9 mouse cellular contexts compared by ENCODE assay signal in the genomic region with DNA sequence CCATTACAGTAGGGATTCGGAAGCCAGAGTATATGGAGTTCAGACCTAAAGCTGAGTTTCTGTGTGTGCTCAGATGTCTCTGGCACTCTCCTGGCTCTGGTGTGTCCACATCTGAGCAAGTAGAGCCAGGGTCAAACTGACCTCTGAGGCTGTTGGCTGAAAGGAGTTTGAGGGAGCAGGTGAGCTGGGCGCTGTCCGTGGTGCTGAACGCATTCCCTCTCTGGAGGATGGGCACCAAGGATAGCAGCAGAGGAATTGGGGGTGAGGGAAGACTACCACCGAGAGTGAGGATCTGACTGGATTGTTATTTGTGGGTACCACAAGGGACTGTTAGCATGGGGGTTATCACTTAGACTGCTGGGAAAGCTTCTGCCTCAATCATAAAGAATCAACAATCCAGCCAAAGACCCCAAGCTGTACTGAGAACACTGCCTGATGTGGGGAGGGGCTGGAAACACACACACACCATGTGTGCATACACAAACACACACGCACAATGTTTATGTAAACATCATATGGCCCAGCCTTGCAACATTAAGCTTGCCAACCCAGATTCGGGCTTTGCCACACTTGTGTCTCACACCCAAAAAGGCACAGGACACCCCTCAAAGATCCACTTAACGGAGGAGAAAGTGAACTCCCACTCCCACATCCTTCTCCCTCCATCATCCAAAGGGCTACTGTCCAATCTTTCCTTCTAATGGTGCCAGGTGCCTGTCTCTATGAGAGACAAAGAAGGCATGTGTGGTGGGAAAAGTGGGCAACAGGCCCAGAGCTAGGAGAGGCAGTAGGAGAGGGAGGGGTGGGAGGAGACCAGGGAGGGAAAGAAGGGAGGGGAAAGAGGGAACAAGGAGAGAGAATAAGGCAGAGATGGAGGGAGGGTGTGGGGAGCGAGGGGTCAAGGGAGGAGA. TPM values are rescaled to one million over a fixed set of nuclear protein-coding genes. Genes with fewer than 3 reads are reported as not detected.
A peak's percentile ranks its signal among the peaks of the same experiment; 100 is the strongest.
DNase-seq lines count a peak whose midpoint lies in the region; ATAC-seq and TF ChIP-seq lines count a peak whose summit lies in the region.
"Had no signal": no experiment of that assay in that cellular context is flagged by ENCODE, and none has a peak within 500 bp of the region (broad histone marks: within the 10 kb centered on the region; RNA-seq: fewer than 3 reads in every experiment).

No protein-coding gene starts in this region.

- TF ChIP-seq POLR2A in CH12.LX (IDR thresholded peaks at IDR 0.05; ENCODE audit: low read depth, low read length) = no peak

- no peaks in the 10 kb centered on the region for H3K4me1 ChIP-seq in CH12.LX (ENCODE audit: control insufficient read depth in 1 of 2, insufficient read depth in 2 of 2)
- H3K4me1 ChIP-seq in liver, postnatal 0 days (ENCODE audit: insufficient read depth) = no peaks in the 10 kb centered on the region

- no peaks in the 10 kb centered on the region for H3K9me3 ChIP-seq in CH12.LX (replicated peaks; ENCODE audit: low read length)
- H3K9me3 ChIP-seq in liver, postnatal 0 days (ENCODE audit: low read length) = no peaks in the 10 kb centered on the region

- in situ Hi-C loops in CH12.LX (cut with MboI; ENCODE audit: low pct_ligation_motif_present, low pct_unique_long_range_greater_than_20kb, low sequenced_read_pairs) = no loop called here

- H3K4me3 ChIP-seq in CH12.LX (replicated peaks in 1 of 3; ENCODE audit: low read depth in 2 of 3, low read length in 2 of 3, poor library complexity in 1 of 3) = no peak overlapping the region
- no peak overlapping the region for H3K4me3 ChIP-seq in liver, postnatal 0 days (ENCODE audit: low read depth, low read length)

- TF ChIP-seq RAD21 in CH12.LX (IDR thresholded peaks at IDR 0.05; ENCODE audit: low read depth, low read length) = no peak

- dilution Hi-C loops in CH12.LX (cut with MboI; ENCODE audit: extremely low pct_ligation_motif_present, extremely low pct_unique_long_range_greater_than_20kb, low sequenced_read_pairs) = no loop called here

- H3K36me3 ChIP-seq in CH12.LX (replicated peaks in 1 of 2; ENCODE audit: control insufficient read depth in 1 of 2, insufficient read depth in 1 of 2, low read length in 1 of 2) = no peaks in the 10 kb centered on the region
- no peaks in the 10 kb centered on the region for H3K36me3 ChIP-seq in liver, postnatal 0 days (replicated peaks; ENCODE audit: insufficient read depth, low read length)

- H3K27me3 ChIP-seq in CH12.LX (replicated peaks) = peaks cover 64% of the 10 kb centered on the region
- no peaks in the 10 kb centered on the region for H3K27me3 ChIP-seq in liver, postnatal 0 days (ENCODE audit: insufficient read depth, low read length)

- no peak overlapping the region for H3K9ac ChIP-seq in CH12.LX (ENCODE audit: insufficient read depth, low read depth)
- H3K9ac ChIP-seq in liver, postnatal 0 days (replicated peaks) = no peak overlapping the region

- ATAC-seq in liver, postnatal 0 days = no peak
- no peak for ATAC-seq in erythroid progenitor cell, adult 5-6 weeks (replicated peaks; ENCODE audit: low FRiP score, poor library complexity, severe bottlenecking)

- no peak overlapping the region for H3K4me2 ChIP-seq in CH12.LX (ENCODE audit: insufficient read depth, low read depth, poor library complexity, severe bottlenecking)
- H3K4me2 ChIP-seq in liver, postnatal 0 days (ENCODE audit: low read depth, low read length) = no peak overlapping the region

- no peak for TF ChIP-seq EP300 in CH12.LX (IDR thresholded peaks at IDR 0.05; ENCODE audit: low read length)
- TF ChIP-seq EP300 in liver, postnatal 0 days (IDR thresholded peaks at IDR 0.05; ENCODE audit: low read depth) = no peak

- WGBS in liver, postnatal 0 days (ENCODE audit: insufficient replicate concordance) = 42% methylated on average over 9 of the region's 9 CpGs

- no peak for TF ChIP-seq CTCF in CH12.LX (conservative IDR thresholded peaks at IDR 0.05 in 1 of 2, IDR thresholded peaks at IDR 0.05 in 1 of 2; ENCODE audit: low read depth in 2 of 2, low read length in 2 of 2)
- TF ChIP-seq CTCF in liver, postnatal 0 days (IDR thresholded peaks at IDR 0.05; ENCODE audit: low read depth) = no peak

- intact Hi-C loops in heart, postnatal 14 days (cut with DNase I) = no loop called here

- H3K79me2 ChIP-seq in CH12.LX (replicated peaks; ENCODE audit: control insufficient read depth, extremely low read depth, insufficient read depth, poor library complexity, severe bottlenecking) = no peaks in the 10 kb centered on the region

- peak; percentile 16 for DNase-seq in heart, adult 8-10 months (ENCODE audit: low spot score)
- no peak for DNase-seq in heart, adult 11 months
- DNase-seq in CH12.LX (ENCODE audit: extremely low read depth) = peak; percentile 24
- DNase-seq in c-Kit-positive CD71-negative TER-119-negative erythroid progenitor cells, embryonic 14.5 days (ENCODE audit: low read depth) = peak; percentile 33
- peak; percentile 65 to 76 for DNase-seq in heart, postnatal 14 days
- peak; percentile 70 for DNase-seq in liver, postnatal 0 days
- DNase-seq in retina, embryonic 14.5 days (ENCODE audit: low spot score) = peak; percentile 78

- no peak overlapping the region for H3K27ac ChIP-seq in CH12.LX (ENCODE audit: insufficient read depth, low read depth)
- H3K27ac ChIP-seq in liver, postnatal 0 days (ENCODE audit: low read depth) = no peak overlapping the region

TF ChIP-seq in CH12.LX, 34 proteins besides CTCF, POLR2A, EP300 and RAD21:
- TF ChIP-seq CHD1 (IDR thresholded peaks at IDR 0.05; ENCODE audit: low read depth, low read length) (no peak), MXI1 (IDR thresholded peaks at IDR 0.05; ENCODE audit: low read depth, low read length) (no peak), ZMIZ1 (IDR thresholded peaks at IDR 0.05; ENCODE audit: low read depth, low read length) (no peak), SMC3 (IDR thresholded peaks at IDR 0.05; ENCODE audit: low read depth, low read length) (no peak), SIN3A (IDR thresholded peaks at IDR 0.05; ENCODE audit: low read length) (no peak), MYC (IDR thresholded peaks at IDR 0.05; ENCODE audit: low read depth, low read length) (no peak), NELFE (IDR thresholded peaks at IDR 0.05; ENCODE audit: low read depth, low read length) (no peak), RCOR1 (conservative IDR thresholded peaks at IDR 0.05; ENCODE audit: low read depth, low read length) (no peak), PAX5 (IDR thresholded peaks at IDR 0.05; ENCODE audit: low read length) (no peak), IRF4 (IDR thresholded peaks at IDR 0.05; ENCODE audit: low read depth, low read length) (no peak)

RNA-seq across cellular contexts. Expression of gene Lingo1, which starts 57.8 kb away (rescaled TPM):
- total RNA-seq in heart, adult 8-10 months (2022) = 1 to 10 TPM; 1.0 to 1.7 (median 1.2) TPM
- not detected in 2 replicates for total RNA-seq in CH12.LX (2012; rRNA removed)
- not detected in 2 replicates for total RNA-seq in CH12.LX (2014; rRNA removed)
- polyA plus RNA-seq in CH12.LX (2012; ENCODE audit: insufficient read length, low read depth) = not detected in 2 replicates
- 1 to 10 TPM; 1.4 TPM for total RNA-seq in heart, postnatal 14 days (2021)
- polyA plus RNA-seq in liver, postnatal 0 days (2015; fragmentation: Nextera tagmentation; extraction: Ambion mirVana) = 0.17 and 0.29 TPM in 2 replicates
- total RNA-seq in erythroid progenitor cell, adult 5-6 weeks (2015; ENCODE audit: low replicate concordance) = not detected in 2 replicates
- total RNA-seq in erythroid progenitor cell, adult 5-6 weeks (2017; ENCODE audit: low replicate concordance) = not detected in 2 replicates
- total RNA-seq: hematopoietic stem cell, adult 5-6 weeks had no signal
